Mouse (Mus musculus) fibroblast of lung, adult 2 months (primary cell): ENCODE results near the gene Olfr1055.
"Not testable (repeated sequence)": the region's sequence is repeated elsewhere in the genome, so short reads cannot be mapped to it uniquely, and the experiment has no call there.

Experiments used
- DNase-seq: peaks from one replicate; pipeline ENCODE4 v3.0.0-alpha.2; 2011; ENCODE audit warnings: low read depth

Gene Olfr1055

DNA sequence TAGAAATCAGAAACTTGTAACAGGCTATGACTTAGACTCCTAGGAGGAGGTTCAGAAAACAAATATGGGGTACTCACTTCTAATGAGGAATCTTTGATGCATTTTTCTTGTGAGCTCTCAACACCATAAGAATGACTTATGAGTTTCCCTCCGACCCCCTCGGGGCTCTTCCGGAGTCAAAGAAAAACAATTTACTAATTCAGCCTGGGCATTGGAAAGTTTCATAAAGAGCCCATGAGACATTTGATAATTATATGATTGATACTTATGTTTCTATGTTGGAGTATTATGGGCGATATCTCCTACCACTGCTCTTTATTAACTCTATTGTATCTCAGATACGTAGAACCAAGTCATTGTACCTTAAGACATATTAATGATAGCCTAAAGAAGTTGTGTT is at the start of gene Olfr1055:
Gene Olfr1055, minus strand, starts transcription at position 101 of the 400 bp plus-strand sequence.
- DNase-seq, result no peak

DNA sequence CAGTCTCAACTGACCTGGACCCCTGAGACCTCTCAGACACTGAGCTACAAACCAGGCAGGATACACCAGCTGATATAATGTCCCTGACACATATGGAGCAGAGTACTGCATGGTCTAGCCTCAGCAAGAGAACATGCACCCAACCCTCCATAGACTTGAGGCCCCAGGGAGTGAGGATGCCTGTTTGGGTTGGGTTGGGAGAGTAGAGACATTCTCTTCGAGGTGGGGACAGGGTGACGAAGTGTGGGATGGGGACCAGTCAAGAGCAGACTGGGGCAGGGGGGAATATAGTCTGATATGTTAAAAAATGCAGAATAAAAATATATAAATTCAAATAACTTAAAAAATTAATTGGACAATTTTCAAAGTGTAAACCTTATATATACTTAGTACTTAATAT is 45.0 kb upstream of the Olfr1055 start:
- DNase-seq, result no peak

DNA sequence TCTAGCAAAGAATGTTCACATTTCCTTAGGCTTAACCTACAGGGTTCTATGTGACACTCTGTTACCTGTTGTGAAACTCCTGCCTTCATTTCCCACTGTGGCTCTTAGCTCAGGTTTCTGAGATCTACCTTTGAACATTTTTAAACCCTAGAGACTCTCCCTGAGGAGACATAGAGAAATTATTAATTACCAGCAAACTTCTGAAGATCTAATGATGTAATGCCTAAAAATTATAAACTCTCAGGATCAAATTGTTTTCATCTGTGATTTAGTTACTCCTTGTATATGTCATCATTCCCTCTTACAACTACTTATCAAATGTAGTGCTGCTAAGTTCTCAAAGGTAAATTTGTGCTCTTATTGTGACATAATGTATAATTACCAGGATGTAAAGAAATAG is 38.4 kb upstream of the Olfr1055 start, which contains the start of gene Olfr1058:
Gene Olfr1058, minus strand, starts transcription at position 101 of the 400 bp plus-strand sequence.
- DNase-seq, result not testable (repeated sequence)

DNA sequence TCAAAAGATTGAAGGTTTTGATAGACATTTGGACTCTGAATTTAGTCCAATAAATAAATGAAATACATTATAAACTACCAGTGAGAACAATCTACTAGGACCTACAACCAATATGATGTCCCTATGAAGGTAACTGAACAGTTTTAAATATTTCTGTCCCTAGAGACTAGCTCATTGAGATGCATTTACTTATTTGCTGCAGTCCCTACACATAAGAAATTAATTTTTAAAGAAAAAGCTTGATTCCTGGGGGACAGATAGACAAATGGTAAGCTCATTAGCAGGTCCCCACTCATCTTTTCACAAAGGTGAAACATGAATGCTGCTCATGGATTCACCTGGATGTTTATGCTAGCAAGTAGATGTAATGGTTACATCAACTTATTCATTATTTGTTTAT is 28.2 kb upstream of the Olfr1055 start, which contains the start of gene Olfr1057:
Gene Olfr1057, minus strand, starts transcription at position 101 of the 400 bp plus-strand sequence.
- no peak for DNase-seq

DNA sequence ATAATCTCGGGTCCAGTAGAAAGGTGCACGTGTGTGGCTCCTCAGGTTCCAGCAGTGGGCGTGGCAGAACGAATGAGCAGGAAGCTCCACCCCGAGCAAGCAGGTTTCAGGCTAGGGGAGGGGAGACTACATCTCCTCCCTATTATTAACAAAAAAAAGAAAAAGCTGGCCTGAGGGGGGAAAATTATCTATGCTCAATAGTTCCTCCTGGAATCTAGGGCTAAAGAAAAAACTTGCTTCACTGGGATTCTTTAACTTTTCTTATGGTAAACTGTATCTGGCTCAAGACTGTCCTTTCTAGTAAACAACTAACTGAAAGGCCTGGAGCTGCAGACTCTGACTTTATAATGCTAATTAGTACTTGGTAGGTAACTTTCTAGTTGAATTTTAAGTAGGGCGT is 16.3 kb upstream of the Olfr1055 start:
- not testable (repeated sequence) for DNase-seq

DNA sequence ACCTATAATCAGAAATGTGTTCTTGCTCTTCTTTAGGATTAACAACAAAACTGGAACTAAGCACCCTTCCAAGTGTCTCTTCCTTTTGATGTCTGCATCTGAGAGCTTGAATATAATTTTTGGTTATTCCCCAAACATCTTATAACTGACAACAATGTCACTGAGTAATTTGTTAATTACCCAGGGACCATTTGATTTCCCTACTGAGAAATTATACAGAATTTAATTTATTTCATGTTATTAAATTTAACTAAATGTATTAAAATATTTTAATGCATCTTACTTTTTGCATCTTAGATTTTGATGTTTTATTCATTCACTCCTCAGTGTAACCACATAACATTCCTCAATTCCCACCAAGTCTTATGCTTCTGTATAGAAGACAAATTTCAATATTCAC is 12.3 kb upstream of the Olfr1055 start, which contains the start of gene Olfr1056:
Gene Olfr1056, minus strand, starts transcription at position 101 of the 400 bp plus-strand sequence.
- no peak for DNase-seq

DNA sequence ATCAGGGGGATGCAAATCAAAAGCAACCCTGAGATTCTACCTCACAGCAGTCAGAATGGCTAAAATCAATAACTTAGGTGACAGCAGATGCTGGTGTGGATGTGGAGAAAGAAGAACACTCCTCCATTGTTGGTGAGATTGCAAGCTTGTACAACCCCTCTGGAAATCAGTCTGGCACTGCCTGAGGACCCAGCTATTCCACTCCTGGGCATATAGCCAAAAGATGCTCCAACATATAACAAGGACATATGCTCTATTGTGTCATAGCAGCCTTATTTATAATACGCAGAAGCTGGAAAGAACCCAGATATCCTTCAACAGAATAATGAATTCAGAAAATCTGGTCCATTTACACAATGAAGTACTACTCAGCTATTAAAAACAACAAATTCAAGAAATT is 1.7 kb upstream of the Olfr1055 start:
- DNase-seq, result not testable (repeated sequence)

DNA sequence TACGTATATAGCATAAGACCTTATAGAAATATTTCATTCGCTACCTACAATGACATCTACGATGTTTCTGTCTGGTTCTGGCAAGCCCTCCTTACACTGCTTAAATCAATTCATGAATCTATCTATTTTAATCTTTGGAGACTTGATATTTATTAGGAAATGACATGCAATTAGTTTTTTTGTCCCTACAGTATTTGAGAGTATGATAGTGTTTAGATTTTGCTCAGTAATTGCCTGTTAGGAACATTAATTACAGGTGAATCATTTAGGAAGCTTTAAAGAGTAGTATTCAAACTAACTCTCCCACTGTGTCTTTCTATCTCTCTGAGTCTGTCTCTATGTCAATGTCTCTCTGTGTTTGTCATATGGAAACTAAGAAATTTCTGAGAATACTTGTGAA is 14.8 kb downstream of the Olfr1055 start, which contains the start of gene Olfr1054:
Gene Olfr1054, minus strand, starts transcription at position 101 of the 400 bp plus-strand sequence.
- no peak for DNase-seq

DNA sequence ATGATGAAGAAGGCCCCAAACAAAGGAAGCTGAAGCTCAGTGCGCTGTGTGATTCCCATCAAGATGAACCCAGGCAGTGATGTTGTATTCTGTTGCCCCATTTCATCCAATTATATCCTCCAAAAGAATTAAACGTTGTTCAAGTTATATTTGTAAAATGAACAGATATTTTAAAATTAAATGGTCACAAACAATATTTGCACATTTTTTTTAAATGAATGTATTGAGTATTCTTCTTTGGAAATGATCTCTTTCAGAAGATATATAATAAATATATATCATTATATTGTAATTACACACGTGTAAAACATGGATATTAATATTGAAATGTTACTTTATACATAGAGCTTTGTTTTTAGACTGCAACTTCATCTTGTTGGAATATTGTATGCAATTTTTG is 34.9 kb downstream of the Olfr1055 start, which contains the start of gene Olfr1053:
Gene Olfr1053, minus strand, starts transcription at position 101 of the 400 bp plus-strand sequence.
- no peak for DNase-seq
